Mouse (Mus musculus) mesoderm, embryonic 11.5 days (tissue): ENCODE measurements around the gene St3gal5.
A peak's percentile ranks its signal among the peaks of the same experiment; 100 is the strongest.

ENCODE experiments used
- DNase-seq: peaks from one replicate; pipeline ENCODE4 v3.0.0-alpha.2; 2012; ENCODE audit warnings: low read depth, low spot score

Gene St3gal5

DNA sequence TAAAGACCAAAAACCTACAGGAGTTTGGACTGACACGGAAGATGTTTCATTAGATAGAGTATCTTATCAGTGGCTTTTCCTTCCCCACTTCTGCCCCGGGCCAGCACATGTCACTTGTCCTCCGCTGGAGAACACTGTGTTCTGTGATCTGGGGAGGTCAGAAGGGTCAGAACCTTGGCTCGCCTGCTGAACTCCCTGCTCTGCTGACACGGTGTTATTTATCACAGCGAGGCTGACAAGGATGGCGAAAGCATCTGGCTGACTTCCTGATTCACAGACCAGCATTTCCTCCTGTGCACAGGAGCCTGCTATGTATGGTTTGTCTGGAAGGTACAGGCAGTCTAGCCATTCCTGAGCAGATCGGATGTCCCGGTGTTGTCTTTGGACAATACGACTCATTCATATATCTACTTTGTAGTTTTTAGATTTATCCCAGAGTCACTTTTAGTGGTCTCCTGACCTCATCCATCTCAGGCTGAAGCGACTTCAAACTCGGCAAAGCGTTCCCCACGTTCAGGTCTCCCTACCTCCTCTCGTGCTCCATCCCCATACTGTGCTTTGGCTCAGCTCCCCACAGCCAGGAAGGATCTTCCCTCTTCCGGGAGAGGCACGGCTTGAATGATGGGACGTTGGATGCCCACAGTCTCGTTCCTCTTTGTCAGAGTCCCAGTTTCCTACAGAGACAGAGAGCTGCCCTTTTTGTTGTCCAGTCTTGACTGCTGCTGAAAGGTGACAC, 64.9 kb downstream of the St3gal5 start:
- DNase-seq = peak; percentile 70

DNA sequence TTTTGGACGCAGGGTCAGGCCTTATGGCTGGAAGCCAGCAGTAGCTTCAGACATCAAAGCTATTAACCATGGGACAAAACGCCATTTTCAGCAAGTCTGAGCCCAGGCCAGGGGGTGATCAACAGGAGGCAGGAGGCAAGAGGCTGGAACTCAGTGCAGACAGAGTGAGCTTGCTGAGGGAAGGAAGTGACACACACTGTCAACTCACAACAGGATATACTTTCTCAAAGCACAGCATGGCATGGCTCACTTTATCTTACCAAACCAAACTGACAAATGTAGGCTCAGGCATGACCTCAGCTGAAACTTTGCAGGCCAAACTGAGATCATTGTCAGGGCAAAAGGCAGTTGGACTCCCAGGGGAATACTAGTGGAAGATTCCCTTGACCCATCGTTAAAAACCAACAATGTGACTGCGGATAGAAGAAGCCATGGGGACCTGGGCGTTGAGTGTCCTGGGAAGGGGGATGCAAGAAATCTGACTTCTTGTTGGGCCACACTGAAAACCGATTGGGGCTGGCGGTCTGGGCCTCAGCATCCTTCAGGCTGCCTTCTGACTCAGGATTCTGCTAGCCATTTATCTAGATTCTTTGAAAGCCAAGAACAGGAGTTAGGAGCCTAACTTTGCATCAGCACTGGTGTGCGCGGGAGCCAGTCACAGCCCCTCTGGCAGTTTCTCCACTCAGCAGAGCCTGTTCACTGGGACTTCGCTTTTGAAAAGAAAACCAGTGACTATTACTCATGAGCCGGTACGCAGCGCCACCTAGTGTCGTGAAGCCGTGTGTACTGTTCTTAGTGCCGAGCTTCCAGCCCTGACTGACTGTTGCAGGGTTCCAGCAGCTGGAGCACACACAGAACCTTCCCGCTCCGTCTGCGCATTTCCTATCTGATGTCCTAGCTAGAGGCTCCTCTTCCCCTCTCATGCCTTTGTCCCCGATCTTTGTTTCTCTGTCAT, 67.2 kb downstream of the St3gal5 start:
- DNase-seq = peak; percentile 93

DNA sequence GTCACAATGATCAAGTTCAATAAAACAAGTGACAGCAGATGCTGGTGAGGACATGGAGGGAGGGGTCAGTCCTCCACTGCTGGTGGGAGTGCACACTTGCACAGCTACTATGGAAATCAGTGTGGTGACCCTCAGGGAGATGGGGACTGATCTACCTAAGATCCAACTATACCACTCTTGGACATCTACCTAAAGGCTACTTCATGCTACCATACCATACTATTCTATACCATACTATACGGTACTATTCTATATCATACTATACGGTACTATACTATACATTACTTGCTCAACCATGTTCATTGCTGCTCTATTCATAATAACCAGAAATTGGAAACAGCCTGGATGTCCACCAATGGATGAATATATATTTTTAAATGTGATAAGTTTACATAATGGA, 68.5 kb downstream of the St3gal5 start:
- no peak for DNase-seq

DNA sequence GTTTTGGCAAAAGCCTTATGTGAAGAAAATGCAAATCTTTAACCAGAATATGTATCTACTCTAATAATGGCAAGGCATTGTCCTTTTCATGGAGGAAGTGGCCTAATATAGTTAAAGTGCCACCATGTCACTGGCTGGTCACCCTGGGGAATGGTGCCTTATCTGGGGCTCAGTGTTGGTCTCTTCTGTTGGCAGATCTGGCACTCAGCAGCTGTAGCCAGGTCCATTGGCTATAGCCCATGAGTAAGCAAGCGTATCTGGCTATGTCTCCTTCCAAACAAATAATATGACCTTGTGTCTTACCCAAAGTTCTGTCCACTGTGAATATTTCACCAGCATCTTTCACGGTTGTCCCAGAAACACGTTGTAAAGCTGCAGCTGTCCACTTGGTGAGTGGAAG, 74.0 kb downstream of the St3gal5 start:
- DNase-seq = no peak

DNA sequence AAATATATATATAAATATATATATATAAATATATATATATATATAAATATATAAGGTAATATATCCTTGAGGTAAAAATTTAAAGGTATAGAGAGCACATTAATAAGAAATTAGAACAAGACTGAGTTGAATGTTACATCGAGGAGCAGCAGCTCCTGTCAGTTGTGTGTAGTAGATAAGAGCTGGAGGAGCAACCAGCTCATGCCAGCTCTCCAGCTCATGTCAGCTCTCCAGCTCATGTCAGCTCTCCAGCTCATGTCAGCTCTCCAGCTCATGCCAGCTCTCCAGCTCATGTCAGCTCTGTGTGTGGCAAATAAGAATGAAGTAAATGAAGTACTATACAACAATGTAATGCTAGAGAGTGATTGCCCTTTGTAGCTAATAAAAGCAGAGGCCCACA, 76.0 kb downstream of the St3gal5 start:
- DNase-seq = no peak

DNA sequence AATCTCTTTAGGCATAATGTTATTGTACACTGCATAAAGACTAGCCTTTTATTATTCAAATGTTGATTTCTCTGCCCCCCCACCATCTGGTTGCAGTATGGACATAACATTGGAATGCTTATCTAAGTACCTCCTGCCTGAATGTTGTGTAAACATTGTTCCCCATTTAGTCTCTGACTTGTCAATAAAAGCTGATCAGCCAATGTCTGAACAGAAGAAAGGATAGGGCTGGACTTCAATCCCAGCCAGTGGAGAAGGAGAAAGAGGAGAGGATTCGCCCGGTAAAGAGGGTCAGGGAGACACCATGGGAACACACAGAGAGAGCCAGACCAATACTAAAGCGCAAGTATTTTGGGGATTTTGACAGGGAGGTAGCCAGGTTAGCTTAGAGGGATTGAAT, 78.0 kb downstream of the St3gal5 start:
- DNase-seq = no peak

DNA sequence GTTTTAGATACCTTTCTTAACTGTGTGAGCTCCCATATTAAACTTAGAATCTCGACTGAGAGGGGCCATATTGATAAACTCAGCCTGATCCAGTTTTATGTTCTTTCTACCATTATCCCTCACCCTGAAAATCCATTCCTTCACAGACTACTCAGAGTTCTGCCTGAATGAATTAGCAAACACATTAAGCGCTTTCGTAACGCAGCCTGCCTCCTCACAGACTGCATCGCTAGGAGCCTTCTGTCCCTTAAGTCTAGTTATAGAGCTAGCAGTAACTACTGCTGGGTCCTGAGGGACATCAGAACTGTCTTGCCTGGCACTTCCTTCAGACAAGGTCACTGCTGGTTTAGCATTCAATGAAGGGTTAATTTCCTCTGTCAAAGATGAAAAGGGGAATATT, 78.6 kb downstream of the St3gal5 start:
- no peak for DNase-seq

DNA sequence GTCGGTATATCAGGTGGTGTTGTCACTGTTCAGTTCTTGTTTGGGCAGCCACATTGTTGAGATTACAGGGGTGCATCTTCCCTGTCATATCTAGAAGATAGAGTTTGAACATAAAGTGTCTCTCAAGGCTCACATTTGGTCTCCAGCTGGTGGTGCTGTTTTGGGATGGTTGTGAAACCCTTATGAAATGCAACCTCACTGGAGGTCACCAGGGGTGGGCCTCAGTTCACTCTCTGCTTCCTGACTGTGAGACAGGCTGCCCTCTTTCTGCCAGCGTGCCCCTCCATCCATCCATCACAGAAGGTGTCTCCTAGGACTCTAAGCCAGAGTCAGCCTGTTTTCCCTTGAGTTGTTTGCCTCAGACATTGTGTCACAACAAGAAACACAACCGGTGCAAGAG, 80.0 kb downstream of the St3gal5 start:
- DNase-seq = no peak

DNA sequence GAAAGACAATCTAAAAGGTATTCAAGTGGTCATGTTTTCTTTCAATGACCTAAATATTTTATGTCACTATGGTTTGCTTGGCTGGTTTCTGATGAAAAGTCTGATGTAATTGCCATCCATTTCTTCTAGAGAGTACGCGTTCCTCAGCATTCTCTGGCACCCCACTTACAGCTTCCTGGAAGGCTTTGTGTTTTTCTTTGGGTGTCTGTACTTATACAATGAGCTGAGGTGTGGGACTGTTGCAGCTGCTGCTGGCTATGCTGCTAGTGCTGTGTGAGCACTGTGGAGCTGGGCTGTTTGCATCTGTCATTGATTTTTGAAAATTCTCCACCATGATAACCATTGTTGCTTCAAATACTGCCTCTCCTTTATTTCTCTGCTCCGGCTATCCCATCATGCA, 81.6 kb downstream of the St3gal5 start:
- no peak for DNase-seq

DNA sequence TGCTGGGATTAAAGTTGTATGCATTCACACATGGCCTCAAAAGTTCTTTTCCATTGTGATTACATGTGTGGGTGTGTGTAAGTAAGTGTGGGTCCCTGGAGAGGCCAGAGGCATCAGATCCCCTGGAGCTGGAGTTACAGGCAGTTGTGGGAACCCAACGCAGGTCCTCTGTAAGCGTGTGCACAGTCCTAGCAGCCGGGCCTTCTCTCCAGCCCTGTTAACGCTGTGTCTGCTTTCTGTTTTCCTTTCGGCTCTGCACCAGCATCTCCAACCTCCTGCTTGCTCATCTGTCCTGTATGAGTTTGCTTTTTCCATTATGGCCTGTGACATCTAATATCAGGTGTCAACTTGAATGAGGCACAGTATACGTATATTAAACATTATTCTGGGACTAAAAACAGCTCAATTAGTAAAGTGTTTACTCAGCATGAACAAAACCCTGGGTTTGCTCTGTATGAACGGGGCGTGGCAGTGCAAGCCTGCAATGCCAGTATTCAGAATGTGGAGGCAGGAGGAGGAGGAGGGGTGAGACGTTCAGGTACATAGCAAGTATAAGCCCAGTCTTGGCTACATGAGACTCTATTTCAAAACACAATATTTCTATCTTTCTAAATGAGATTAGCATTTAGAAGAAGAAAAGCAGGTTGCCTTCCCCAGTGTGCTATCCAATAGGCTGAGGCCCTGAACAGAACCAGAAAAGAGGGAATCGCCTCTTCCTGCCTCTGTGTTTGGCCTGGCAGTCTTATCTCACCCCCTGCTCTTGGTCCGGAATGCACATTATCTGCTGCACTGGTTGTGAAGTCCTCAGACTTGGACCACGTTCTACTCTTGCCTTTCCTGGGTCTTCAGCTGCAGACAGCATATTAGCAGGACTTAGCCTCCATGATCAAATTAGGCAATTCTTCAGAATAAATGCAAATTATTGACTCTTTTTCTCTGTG, 82.4 kb downstream of the St3gal5 start:
- DNase-seq = no peak

DNA sequence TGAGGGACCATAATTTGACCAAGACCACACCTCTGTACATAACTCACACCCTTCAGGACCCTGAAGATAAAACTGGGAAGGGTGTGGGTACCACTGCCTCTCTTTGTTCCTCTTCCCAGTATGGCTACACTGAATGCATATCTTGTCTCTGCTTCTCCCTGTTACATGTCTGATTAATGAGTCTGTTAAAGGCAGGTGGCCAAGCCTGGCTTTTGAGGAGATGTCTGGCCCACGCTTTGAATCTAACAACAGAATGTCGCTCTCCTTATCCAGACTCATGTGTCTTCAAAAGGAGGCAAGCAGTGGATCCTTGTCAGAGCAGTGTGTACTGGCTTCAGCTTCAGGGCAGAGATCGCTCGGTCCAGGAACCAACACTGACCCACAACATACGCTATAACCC, 87.2 kb downstream of the St3gal5 start:
- DNase-seq = no peak

DNA sequence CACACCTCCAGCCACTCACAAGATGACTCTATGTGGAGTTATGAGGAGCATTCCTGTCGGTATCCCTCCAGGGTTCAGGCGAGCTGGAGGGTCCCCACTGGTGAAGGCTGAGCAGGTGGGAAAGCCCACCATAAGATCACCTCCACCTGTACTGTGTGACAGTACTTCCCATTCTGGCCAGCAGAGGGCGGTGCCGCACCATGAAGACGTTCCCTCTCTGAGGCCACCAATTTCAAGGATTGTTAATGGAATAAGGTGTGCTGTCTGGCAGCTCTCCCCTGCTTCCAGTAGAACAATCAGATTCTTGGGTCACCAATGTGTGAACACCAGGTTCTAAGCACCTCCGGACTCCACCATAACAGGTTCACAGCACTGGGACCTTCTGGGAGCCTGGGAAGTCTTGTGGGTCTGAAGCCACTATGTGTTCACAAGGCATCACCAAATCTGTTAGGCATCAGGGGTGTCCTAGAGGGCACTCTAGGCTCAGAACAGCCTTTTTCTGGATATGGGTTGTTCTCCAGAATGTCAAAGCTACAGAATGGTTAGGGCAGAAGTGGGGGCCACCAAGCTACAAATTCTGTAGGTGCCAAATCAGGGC, 88.6 kb downstream of the St3gal5 start:
- peak; percentile 77 for DNase-seq

DNA sequence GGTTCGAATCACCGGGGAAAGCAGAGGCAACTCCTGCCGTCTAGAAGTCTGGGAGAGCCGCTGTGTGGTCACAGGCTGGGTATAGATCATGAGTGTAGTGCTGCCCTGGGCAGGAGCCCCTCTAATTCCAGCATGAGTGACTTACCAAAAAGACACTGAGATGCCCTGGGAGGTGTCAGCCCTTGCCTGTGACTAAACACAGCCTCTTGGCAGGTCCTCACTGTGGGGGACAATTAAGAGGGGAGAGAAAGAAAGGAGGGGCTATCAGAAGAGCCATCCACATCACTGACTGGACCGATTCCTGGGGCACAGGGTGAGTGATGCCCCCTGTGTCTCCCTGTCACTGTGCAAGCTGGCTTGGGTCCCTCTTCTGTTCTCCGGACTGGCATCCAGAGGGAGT, 89.4 kb downstream of the St3gal5 start:
- DNase-seq = no peak

DNA sequence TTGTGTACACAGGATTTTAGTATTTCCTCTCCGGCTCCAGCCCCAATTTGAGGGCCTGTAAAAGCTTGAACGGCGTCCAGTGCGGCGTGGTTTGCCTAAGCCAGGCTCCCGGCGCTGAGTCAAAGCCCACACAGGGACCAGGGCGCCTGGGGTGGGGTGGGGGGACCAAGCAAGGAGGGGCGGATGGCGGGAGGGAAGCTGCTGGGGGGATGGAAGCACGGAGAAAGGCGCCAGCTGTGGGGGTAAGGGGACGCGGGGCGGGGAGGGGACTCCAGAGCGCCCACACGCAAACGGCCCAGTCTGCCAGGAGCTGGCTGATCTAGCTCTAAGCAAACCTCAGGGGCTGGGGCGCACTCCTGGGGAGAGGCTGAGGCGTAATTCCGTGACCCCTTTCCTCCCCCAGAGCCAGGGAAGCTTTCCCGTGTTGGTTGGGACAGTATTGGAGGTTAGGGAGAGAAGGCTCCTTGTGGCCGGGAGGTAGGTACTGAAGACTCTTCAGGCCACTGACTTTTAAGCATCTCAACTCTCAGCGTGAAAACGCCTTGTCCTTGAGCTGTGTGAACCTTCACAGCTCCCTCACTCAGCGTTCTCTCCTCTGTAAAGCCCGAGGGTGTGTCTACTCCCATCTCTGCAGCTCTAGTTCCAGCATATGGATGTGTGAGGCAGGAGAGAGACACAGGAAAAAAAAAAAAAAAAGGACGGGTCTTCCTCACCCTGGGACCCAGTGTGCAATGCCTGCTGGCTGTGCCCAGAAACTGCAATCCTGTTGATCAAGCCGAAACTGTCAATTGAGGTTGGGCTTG, 91.9 kb downstream of the St3gal5 start:
- DNase-seq = no peak

DNA sequence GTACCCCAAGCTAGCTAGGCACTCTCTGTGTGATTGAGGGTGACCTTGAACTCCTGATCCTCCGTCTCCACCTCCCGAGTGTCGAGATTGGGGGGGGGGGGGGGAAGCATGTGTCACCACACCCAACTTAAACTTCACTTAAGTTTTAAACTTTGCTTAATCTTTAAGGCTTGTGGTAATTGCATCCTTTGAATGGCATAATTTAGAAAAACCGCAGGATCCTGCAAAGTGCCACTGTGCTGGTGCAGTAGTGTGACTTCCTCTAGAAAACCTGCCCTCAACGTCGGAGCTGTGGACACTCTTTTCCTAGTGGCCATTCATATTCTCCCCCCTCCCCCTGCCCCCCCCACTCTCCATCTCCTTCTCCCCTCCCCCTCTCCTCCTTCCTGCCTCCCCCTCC, 92.7 kb downstream of the St3gal5 start:
- no peak for DNase-seq

DNA sequence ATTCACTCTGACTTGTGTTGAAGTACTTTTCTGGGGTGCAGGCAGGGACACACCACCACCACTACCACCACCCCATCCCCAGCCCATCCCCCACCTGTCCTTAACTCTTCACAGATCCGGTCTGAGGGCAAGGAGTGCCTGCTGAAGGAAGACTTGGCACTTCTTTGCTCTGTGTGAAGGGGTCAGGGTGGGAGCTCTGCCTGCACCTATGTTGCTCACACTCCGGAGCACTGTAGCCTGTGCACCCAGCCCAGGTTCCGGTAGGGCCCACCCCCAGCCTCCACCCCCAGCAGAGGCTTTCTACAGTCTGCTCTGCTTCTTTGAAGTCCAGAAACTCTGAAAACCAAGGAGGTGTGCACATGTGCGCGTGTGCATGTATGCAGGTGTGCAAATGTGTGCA, 93.2 kb downstream of the St3gal5 start:
- DNase-seq = no peak

DNA sequence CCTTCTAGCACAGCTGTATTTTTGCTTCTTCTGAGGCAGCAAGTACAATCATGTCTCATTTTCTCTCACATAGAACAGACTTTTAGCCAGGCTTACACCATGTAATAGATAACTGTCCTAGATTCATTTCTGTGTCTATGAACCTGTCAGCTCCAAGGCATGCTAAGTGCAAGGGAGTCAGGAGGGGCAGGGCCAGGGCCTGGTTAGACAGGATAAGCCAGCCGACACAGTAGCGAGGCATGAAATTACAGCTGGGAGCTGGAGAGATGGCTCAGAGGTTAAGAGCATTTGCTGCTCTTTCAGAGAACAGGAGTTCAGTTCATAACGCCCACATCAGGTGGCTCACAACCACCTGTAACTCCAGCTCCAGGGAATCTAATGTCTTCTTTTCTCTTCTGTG, 99.3 kb downstream of the St3gal5 start:
- DNase-seq = no peak

DNA sequence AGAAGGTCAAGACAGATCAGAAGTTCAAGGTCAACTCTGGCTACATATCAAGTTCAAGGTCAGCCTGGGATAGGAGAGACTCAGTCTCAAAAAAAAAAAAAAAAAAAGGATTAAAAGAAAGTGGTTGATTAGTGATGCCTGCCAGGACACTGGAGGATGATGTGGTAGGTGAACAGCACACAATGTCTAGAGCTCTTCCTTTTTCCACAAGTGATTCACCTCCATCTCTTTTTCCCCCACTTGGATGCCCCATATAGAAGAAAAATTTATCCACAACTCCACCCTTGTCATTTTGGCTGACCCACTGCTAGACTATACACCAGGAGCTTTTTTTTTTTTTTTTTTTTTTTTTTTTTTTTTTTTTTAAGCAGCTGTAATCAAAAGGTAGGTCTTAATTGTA, 100.1 kb downstream of the St3gal5 start:
- no peak for DNase-seq

DNA sequence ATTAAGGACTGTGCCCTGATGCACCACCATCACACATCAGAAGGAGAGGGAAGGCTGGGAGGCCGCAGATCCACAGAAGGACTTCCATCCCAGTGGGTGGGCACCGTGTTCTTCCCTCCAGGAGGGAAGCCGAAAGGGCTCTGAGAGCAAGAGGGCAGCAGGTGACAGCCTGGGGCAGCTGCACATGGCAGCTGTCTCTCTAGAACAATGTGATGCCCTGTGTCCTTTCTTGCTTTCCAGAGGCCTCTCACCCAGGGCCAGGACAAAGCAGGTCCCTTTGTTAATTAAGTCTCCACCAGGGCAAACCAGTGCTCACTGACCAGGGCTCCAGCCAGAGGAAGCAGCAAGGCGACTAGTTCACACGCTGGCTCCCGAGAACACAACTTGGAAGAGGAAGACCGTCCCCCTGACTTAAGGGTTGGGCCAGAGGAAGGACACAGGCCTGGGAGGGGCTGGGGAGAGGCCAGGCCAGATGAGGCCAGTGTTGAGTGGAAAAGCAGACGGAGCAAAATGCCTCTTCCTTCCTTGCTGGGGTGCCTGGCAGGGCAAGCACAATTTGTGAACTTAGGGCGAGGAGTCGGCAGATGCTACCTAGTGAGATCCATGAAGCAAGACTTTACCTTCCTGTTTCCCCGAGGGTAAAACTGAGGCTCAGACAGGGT, 103.3 kb downstream of the St3gal5 start:
- DNase-seq = no peak

DNA sequence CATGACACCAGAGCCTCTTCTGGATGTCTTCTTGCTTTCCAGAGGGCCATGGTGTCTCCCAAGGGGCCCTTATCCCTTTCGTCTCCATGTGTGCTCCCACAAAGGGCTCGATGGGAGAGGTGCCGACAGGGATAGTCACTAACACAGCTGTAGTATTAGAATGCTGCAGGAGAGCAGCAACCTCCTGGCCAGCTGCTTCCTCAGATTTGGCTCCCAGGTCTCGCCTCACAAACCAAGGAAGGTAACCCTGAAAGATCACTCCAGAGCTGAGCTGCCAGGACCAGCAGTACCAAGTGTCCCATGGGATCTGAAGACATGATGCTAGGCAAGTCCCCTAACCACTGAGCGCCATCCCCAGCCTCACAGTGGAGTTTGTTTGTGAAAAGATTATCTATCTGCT, 105.3 kb downstream of the St3gal5 start:
- DNase-seq = no peak
